Mouse (Mus musculus) gastrocnemius, adult 18-20 months (tissue): Measurements from ENCODE around the gene Rhpn2. TPM values are rescaled to one million over a fixed set of nuclear protein-coding genes. Genes with fewer than 3 reads are reported as not detected.

Source experiments
- DNase-seq: peaks from one replicate; pipeline ENCODE4 v3.0.0; 2021; ENCODE audit warnings: low spot score
- total RNA-seq, 2 experiments: library from RNA; stranded (reverse); gene quantifications; 2 replicates each; pipeline ENCODE4 v1.2.3; 2021

Rhpn2 gene
- total RNA-seq, 2 experiments from 2014 or later: 2.4 to 4.2 TPM

- no peak for DNase-seq
Observed at GRCm38 (mm10) chr7:35347918-35348700, 14.1 kb downstream of the Rhpn2 start.

- DNase-seq: no peak
Observed at GRCm38 (mm10) chr7:35349022-35349421, 15.1 kb downstream of the Rhpn2 start.

- no peak for DNase-seq
Observed at GRCm38 (mm10) chr7:35349886-35350684, 16.1 kb downstream of the Rhpn2 start.

- DNase-seq: no peak
Observed at GRCm38 (mm10) chr7:35351155-35351554, 17.2 kb downstream of the Rhpn2 start.

GRCm38 (mm10) chr7:35353306-35353705 lies 19.3 kb downstream of the Rhpn2 start:
- no peak for DNase-seq

- no peak for DNase-seq
Observed at GRCm38 (mm10) chr7:35355303-35355872, 21.4 kb downstream of the Rhpn2 start.

GRCm38 (mm10) chr7:35357621-35358020 lies 23.7 kb downstream of the Rhpn2 start:
- DNase-seq: no peak

GRCm38 (mm10) chr7:35362253-35362652 lies 28.3 kb downstream of the Rhpn2 start:
- DNase-seq: no peak

- no peak for DNase-seq
Observed at GRCm38 (mm10) chr7:35362868-35363267, 28.9 kb downstream of the Rhpn2 start.

GRCm38 (mm10) chr7:35365161-35365910 lies 31.4 kb downstream of the Rhpn2 start:
- DNase-seq: peak; percentile 8

GRCm38 (mm10) chr7:35371096-35371495 lies 37.1 kb downstream of the Rhpn2 start:
- no peak for DNase-seq

- DNase-seq: no peak
Observed at GRCm38 (mm10) chr7:35372483-35373017, 38.6 kb downstream of the Rhpn2 start.

GRCm38 (mm10) chr7:35373146-35373989 lies 39.4 kb downstream of the Rhpn2 start:
- no peak for DNase-seq

GRCm38 (mm10) chr7:35374265-35374664 lies 40.3 kb downstream of the Rhpn2 start:
- DNase-seq: no peak

- no peak for DNase-seq
Observed at GRCm38 (mm10) chr7:35376623-35377022, 42.7 kb downstream of the Rhpn2 start.

GRCm38 (mm10) chr7:35379492-35380119 lies 45.6 kb downstream of the Rhpn2 start:
- DNase-seq: no peak

GRCm38 (mm10) chr7:35380351-35380750 lies 46.4 kb downstream of the Rhpn2 start:
- DNase-seq: no peak

- no peak for DNase-seq
Observed at GRCm38 (mm10) chr7:35381861-35382260, 47.9 kb downstream of the Rhpn2 start.

GRCm38 (mm10) chr7:35382706-35383353 lies 48.9 kb downstream of the Rhpn2 start:
- DNase-seq: no peak
